Mouse (Mus musculus) kidney, postnatal 14 days (tissue): Measurements from ENCODE around the gene Pla2g3.

Experiments used
- DNase-seq: peaks from one replicate; pipeline ENCODE4 v3.0.0; 2022; ENCODE audit warnings: mixed read lengths

Gene Pla2g3

DNA sequence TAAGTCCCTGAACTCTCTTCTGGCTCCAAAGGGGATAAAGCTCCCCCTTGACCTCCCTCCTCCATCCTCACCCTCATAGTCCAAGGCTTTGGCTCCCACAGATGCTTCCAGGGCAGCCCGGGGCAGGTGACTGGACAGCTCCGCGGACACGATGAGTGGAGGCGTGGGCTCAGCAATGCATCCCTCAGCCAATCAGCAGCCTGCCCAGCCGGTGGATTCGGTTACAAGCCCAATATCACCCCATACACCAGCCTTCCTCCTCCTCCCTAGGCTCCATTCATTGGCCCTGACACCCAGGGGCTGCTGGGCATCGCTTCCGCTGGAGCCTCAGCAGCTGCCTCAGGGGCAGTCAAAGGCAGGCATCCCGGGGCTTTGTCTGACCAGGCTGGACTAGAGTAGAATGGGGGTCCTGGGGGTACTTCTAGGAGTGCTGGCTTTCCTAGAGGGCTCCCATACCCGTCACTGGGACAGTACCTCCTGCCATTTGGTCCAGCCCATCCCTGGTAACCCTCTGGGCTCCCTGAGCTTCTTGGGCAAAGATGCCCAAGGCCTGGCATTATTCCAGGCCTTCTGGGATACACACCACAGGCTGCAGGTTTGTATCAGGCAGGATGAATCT lies at the start of gene Pla2g3:
TSS of gene Pla2g3 (plus strand) at position 333 of the 619 bp plus-strand sequence.
- no peak for DNase-seq

DNA sequence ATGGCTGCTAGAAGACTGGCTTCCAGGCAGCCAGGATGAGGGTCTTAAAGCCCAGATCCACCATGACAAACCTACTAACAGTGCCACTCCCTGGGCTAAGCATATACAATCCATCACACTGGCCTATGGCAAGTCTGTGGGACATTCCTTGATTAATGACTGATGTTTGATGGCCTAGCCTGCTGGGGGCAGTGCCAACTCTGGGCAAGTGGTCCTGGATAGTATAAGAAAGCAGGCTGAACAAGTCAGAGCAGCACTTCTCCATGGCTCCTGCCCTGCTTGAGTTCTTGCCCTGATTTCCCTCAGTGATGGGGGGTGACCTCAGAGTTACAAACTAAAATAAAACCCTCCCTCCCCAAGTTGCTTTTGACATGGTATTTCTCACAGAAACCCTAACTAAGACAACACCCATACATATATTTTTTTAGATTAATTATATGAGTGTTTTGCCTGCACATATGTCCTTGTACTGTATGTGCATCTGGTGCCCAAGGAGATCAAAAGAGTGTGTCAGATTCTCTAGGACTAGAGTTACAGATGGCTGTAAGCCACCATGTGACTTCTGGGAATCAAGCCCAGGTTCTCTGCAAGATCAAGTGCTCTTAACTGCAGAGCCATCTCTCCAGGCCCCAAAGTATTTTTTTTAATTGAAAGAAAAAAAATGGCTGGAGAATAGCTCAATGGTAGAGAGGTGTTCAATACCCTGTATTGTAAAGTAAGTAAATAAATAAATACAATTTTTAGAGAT lies 46.2 kb upstream of the Pla2g3 start:
- DNase-seq, result peak; percentile 29

DNA sequence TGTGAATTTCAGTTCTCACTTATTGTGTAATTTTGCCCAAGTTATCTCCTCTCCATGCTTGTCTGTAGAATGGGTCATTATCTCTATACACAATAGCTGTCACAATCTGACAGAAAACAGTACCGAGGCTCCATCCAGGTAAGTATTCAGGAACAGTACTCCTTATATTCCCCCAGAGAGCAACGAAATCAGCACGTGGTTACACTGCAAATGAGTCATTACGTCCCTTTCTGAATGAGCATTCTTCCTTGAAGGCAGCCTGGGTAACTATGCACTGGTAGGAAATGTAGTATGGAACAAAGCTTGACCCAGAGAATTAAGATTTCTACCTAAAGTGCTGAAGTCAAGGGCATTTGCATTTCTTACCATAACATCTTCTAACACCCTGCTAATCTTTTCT lies 45.4 kb upstream of the Pla2g3 start:
- no peak for DNase-seq

DNA sequence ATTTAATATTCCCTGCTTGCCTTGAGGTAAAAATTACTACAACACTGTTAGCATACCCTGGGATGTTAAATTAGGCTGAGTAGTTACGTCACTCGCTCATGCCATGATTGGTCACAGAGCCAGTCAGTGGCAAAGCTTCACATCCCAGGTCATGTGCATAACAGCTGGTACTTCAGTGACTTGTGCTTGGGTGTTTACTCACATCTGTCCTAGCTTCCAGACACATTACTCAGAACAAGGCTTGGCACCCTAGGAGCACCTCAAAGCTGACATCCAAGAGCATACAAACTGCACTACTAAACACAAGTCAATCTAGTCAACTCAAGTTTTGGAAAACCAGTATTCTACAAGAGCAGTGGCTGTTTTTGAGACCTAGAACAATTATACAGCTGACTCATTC lies 45.0 kb upstream of the Pla2g3 start:
- no peak for DNase-seq

DNA sequence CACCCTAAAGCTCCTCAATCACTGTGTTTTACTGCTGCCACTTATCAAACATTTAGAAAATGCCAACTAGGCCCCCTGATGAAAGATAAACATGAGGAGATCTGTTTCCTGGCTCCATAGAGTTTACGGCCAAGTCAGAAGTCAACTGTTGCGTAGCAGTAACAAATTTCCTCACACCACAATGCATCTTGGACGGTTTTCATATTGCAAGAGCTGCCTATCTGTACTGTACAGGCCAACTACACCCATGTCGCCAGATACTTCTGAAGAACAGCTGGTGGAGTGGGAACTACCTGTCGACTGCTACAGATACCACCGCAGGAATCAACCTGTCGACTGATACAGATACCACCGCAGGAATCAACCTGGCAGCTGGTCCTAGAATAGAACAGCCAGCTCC lies 43.2 kb upstream of the Pla2g3 start:
- no peak for DNase-seq

DNA sequence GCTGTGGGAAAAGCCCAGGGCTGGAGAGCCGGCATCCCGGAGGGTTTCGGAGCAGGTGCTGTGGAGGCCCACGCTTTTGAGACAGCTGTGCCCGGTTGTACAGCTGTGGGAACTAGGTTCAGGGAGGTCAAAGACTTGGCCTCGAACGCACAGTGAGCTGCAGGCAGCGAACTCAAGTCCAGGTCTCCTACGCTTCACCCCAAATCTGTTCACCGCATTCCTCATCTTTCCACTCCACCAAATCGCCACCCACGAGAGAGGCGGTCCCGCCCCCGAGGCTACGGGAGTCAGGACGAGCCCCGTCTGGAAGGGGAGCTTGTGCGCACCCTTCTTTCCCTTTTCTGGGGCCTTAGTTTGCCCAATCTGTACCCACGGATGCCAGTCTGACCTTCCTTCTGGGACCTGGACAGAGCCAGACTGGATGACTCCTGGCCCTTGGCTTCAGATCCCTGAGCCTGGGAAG lies 36.4 kb upstream of the Pla2g3 start:
- no peak for DNase-seq

DNA sequence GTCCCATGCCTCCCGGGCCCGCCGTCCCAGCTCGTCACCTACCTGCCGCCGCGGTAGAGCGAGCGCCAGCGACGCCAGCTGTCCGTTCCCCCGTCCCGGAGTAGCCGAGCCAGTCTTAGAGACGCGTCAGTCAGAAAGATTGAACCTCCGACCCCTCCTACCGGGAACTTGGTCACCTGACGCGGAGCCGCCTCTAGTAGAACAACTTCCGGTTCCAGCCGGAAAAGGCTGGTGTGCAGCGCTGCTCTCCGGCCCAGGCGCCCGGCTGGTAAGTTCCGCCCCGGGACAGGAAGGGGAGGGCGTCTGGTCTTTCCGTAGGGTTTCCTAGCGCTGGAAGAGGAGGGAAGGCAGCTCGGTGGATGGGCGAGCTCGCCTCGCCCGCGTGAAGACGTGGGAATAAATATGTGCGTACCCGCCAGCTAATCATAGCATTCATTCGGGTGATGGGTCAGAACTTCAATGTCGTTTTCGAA lies 35.9 kb upstream of the Pla2g3 start, which contains the start of gene Rnf185:
TSS of gene Rnf185 (minus strand) at position 197 of the 473 bp plus-strand sequence.
- DNase-seq, result peak; percentile 96

DNA sequence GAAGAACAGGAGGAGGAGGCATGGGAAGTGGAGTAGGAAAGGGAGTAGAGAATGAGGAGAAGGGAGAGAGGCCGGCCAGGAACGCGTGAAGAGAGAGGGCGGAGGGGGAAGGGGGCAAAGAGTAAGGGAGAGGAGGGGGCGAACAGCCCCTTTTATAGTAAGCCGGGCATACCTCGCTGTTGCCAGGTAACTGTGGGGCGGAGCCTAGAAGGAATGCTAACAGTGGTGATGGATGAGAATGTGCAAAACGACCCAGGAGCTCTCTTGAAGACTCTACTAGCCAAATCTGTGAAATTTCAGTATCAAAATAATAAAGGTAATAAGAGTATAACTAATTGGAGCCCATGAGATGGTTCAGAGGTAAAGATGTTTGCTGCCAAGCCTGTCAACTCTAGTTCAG lies 35.3 kb upstream of the Pla2g3 start:
- DNase-seq, result peak; percentile 48

DNA sequence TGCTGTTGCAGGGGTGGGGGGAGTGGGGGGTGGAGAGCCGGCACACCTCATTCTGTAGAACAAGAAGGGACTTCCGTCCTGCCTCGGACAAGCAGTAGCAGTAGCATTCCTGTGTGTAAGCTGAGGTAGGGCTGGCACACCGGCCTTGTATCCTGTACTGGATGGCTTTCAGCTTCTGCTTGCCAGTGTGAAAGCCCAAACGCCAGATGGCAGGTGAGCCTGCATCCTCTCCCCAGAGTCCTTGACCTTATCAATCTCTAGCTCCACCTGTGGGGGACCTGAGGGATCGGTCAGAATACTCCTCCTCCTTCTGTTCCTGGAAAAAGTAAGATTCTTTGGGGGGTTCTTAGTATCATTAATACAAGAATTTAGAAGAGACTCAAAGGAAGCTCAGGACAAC lies 34.6 kb upstream of the Pla2g3 start:
- peak; percentile 40 for DNase-seq

DNA sequence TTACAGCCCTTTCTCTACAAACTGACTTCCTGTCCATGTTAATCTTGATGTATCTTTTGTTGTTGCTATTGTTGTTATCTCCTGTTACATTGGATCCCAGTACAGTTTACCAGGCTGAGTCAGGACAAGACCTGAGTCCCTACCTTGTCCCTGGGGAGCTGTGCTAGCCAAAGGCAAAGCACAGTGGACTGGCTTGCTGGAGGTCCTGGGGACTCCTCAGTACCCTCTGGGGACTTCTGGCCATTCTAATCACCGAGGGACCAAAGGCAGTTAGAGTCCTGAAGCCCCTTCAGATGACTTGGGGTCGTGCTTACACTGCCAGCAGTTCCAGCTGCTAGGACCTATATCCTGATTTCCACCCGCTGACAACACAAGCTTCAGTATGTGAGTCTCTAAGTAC lies 33.6 kb upstream of the Pla2g3 start:
- DNase-seq, result no peak

DNA sequence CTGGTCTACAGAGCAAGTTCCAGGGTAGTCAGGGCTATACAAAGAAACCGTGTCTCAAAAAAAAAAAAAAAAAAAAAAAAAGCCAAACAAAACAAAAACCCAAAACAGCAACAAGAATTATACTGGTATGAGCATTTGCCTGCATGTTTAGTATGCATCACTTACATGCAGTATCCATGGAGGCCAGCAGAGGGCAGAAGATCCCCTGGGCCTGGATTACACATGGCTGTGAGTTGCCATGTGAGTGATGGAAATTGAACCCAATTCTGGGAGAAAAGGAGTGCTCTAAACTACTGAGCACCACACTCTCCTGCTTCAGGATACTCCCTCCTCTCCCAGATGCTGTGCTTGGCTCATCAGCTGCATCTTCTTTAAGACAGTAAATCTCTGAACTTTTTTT lies 31.7 kb upstream of the Pla2g3 start:
- DNase-seq, result peak; percentile 75

DNA sequence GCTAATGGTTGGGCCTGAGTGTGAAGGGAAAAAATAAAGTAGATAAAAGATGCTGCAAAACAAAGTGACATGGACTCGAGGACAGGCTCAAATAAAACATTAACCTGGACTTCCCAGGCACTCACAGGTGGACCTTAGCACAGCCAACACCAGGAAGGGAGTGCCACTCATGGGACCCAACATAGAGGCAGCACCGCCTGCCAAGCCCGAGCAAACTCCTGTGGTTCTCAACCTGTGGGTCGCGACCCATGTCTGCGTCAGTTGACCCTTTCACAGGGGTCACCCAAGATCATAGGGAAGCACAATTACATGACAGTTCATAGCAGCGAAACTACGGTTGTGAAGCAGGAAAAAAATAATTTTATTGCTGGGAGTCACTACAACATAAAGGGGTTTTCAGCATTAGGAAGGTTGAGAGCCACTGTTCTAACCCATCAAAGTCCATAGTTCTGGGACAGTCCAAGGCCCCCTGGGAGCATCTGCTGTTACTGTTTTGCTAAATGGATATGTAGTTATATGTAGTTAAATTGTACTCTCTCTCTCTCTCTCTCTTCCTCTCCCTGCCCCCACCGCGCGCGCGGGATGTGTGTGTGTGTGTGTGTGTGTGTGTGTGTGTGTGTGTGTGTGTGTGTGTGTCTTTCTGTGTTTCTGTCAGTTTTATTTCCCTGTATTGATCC lies 29.5 kb upstream of the Pla2g3 start:
- peak; percentile 61 for DNase-seq

DNA sequence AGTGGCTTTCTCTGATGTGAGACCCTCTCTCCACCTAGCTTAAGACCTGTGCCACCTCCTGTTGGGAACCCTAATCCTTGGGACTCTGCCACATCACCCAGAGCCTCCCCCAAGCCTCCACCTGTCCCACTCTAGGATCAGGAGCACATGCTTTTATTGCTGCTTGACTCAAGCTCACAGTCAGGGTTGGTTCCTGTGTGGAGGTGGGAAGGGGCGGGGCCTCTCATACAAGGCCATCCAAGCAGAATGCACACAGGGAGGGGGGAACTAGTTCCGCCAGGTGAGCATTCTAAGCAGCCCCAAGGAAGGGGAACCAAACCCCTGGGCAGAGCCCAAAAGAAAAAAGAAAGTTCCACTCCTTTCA lies 29.0 kb upstream of the Pla2g3 start:
- peak; percentile 36 for DNase-seq

DNA sequence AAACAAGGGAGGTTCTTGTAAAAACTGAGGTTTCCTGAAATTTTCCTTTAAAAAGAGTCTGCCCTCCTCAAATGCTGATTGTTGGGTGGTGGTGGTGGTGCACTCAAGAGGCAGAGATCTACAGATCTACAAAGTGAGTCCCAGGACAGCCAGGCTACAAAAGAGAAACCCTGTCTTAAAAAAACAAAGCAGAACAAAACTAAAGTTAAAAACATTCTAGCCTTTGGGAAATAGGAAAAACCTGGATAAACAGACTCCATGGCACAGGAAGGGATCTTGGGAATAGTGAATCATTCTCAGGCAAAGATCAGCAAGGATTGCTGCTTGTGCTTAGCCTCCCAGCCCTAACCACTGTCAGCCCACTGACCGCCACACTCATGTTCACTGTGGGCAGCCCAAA lies 25.2 kb upstream of the Pla2g3 start:
- no peak for DNase-seq

DNA sequence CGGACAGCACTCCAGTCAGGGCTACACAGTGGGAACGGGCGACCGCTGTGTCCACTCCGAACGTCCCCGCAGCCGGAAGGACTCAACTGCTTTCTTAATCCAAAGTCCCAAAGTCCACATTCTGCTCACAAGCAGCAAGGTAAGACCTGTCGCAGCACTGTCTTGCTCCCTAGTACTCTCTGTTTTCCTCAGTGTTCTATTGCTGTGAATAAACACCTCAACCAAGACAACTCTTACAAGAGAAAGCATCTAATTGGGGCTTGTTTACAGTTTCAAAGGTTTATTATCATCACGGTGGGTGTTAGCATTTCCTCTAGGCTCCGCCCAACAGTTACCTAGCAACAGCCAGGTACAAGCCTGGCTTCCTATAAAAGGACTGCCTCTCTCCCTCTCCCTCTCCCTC lies 16.6 kb upstream of the Pla2g3 start:
- peak; percentile 55 for DNase-seq

DNA sequence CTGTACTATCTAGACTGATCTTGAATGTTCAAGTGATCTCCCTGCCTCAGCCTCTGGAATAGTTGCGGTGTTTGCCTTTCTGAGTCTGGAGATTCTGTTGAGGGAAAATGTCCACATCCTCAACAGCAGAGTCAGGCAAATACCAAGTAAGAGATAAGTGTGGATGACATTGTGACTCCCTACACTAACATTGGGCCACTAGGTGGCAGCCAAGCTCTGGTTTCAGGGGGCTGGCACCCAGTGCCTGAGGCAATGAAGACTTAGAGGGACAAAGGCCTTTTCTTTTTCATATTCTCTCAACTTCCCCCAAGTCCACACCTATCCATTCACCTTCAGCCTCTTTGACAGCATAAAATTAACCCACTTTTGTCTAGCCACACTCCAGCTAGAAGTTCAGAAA lies 15.6 kb upstream of the Pla2g3 start:
- DNase-seq, result peak; percentile 90

DNA sequence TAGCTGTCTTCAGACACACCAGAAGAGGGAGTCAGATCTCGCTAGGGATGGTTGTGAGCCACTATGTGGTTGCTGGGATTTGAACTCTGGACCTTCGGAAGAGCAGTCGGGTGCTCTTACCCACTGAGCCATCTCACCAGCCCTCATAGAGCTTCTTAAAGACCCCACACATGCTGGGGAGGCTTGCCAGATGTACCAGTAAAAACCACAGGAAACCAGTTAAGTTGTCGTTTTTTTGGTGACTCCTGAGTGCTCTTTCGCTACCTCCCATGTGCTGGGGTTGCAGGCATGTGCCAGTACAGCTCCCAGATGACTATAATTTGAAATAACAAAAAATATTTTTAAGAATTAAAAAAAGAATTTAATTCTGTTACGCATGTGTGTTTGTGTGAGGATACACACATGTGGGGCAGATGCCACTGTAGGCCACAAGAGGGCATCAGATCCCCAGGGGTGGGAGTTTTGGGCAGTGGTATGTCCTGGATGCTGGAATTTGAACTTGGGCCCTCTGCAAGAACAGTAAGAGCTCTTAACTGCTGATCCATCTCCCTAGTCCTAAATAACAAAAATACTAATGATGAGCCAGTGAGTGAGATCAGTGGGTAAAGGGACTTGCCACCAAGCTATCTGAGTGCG lies 13.5 kb upstream of the Pla2g3 start:
- peak; percentile 33 for DNase-seq

DNA sequence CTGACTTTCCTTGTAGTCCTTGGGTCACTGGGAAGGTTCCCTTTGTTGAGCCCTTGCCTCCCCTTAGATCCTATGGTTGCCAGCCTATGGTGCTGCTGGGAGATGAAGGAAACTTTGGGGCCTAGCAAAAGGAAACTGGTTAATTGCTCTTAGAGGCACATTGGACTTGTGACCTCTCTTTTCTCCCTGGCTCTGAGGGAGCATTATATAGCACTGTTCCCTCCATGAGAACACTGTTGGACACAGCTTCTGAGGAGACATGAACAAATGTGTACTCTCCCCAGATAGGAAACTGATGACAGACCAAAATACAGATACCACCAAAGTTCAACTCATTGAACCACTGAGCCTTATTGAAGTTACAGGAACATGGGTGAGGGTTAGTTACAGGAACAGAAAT lies 12.6 kb upstream of the Pla2g3 start:
- DNase-seq, result no peak

DNA sequence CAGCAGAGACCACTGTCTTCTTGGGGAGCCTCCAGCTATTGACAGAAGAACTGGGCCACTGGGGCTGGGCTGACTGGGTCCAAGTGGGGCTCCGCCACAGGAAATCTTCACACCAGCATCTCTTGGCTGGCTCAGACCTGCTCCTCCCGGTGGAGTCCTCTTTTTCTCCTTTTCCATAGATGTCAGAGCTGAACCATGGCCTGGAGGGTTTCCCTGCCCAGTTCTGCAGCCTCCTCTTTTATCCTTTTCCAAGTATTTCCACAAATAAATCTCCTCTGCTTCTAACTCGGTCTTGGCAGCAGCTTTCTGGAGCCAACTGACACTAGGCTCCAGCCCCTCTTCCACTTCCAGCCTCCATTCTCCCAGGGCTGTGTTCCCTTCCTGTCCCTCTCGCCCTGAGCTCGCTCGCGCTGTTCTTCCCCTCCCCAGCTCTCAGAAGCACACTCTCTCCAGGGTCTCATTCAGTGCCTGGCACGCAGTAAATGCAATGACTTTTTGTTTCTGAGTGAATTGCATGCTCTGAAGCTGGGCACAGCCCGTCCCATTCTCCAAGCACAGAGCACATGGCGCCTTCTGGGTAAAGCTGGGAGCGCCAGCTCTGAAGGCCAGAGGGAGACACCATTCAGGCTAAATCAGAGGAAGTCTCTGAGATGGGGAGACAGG lies 4.0 kb upstream of the Pla2g3 start:
- DNase-seq, result no peak

DNA sequence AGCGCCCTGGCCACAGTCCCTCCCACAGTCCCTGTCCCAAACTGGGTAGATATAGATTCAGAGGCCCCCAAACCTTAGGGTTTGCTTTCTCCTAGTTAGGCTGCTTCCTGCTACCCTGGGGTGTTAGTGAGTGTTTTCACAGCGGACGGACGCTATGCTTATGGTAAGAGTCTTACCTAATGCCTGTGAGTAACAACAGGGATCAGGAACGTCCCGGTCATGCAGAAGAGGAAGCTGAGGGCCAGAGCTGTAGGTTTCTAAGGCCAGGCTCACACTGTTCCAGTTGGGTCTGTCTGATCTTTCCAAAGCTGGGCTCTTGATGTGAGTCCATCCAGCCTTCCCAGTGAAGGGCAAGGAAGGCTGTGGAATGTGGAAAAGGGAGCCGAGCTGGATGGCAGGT lies 1.7 kb upstream of the Pla2g3 start:
- DNase-seq, result no peak

DNA sequence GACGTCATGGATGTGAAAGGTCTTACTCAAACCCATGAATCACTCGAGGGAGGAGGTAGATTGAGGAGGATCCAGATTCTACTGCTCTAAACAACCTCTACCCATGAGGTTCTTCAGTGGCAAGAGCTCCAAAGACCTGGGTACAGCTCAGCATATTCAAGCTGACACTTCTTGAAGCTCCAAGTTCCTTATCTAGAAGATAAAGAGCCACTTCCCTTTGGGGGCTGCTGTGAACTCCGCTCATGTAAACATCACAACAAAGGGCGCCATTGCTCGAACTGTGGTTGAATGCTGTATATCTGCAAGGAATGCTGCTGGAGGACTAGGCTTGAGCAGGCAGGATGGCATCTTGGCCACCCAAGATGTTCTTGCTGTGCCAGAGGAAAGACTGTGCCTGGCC lies 952 bp downstream of the Pla2g3 start:
- DNase-seq, result no peak

DNA sequence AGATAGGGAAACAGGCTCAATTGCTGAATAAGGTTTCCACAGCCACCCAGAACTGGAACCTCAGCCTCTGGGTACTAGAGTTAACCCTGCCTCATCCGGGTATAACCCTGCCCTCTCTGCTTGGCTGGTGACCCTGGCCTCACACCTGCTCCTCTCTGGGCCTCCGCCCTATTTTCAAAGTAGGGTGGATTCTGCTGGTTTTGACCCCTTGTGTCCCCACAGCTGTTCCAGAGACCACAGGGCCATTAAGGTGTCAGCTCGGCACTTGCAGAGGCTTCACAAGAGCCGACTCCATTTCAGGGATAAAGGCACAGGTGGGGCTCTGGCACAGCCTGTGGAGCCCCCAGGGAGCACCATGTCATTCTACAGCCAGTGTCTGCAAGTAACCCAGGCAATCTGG lies 4.7 kb downstream of the Pla2g3 start:
- no peak for DNase-seq

DNA sequence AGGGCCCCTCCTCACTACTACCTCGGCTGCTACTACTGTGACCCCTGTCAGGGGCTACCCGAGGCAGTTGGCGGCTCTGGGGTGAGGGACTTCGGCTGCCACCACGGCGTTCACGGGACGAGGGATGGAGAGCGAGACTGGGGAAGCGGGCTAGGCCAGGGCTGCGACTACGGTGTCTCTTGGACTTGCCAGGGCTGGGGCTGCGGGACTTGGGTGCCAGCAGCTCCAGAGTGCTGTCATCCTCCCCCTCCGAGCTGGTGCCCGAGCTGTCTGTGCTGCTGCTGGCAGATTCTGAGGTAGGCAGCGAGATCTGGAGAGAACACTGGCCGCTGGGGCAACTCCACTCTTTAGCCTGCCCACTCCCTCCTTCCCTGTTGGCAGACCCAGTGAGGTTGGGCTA lies 6.8 kb downstream of the Pla2g3 start:
- DNase-seq, result no peak
